Mouse (Mus musculus): ENCODE results near the gene Gm21961. TPM values are rescaled to one million over a fixed set of nuclear protein-coding genes. Genes with fewer than 3 reads are reported as not detected.

Gm21961 gene
- polyA plus RNA-seq (2017; shearing (Covaris generic)), result not detected

DNA sequence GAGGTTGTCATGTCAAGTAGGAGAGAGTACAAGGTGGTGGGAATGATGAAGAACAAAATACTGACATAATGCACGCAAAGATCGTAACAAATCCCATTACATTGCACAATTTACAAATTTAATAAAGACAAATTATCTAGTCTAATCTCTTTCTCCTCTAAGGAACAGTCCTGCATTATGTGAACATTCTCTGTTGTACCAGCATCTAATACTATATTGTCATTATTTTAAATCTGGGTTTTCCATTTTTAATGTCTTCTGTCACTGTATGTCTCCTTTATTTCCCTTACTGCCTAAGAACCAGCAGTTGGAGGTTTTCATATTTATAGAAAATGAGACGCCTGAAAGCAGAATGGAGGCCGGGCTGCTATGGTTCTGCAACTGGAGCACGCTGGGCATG lies at the start of gene Gm21961:
Gene Gm21961 (minus strand): TSS at position 101 of the 400 bp plus-strand sequence.

Other genes starting within 250 kb of the Gm21961 start
- gene Gm21798, start 197.2 kb downstream of the Gm21961 start, polyA plus RNA-seq (2017; shearing (Covaris generic)), result not detected